Mouse (Mus musculus) limb, embryonic 10.5 days (tissue): ENCODE measurements at regions not wholly inside any gene's neighbourhood (a gene's known extent, or its start where the extent isn't known, plus 50 kb on each side); places are given as distances from the start of the nearest gene placed in this dataset.
A peak's percentile ranks its signal among the peaks of the same experiment; 100 is the strongest.

Experiments
- DNase-seq: peaks from one replicate; pipeline ENCODE4 v3.0.0-alpha.2; 2017; ENCODE audit warnings: low spot score
- H3K27ac ChIP-seq: fragments of 300-500 bp; sonication (generic); 2 replicates; pipeline ENCODE4 v1.5.1; 2016; ENCODE audit warnings: mild to moderate bottlenecking
- H3K27me3 ChIP-seq: fragments of 300-500 bp; sonication (generic); 2 replicates; pipeline ENCODE4 v1.6.1; 2016; ENCODE audit warnings: low read depth, mild to moderate bottlenecking; ENCODE audit not compliant: poor library complexity, severe bottlenecking
- H3K36me3 ChIP-seq: fragments of 300-500 bp; sonication (generic); 2 replicates; pipeline ENCODE4 v1.6.1; 2016; ENCODE audit warnings: mild to moderate bottlenecking, moderate library complexity
- H3K4me1 ChIP-seq: fragments of 300-500 bp; sonication (generic); 2 replicates; pipeline ENCODE4 v1.6.1; 2016
- H3K4me3 ChIP-seq: fragments of 300-500 bp; sonication (generic); 2 replicates; pipeline ENCODE4 v1.5.1; 2016; ENCODE audit warnings: mild to moderate bottlenecking, moderate library complexity
- H3K9me3 ChIP-seq: fragments of 300-500 bp; sonication (generic); replicated peaks from 2 replicates; pipeline ENCODE4 v1.6.1; 2016; ENCODE audit warnings: mild to moderate bottlenecking
- WGBS: fragments of 180-500 bp; shearing (Covaris S2); methylation state at CpG from one replicate; pipeline ENCODE4 v1.1.7; 2016; 5-methylcytosine and 5-hydroxymethylcytosine counted together

GRCm38 (mm10) chr1:75791509-75791908 is 245.4 kb downstream of the Slc4a3 start:
- Histone ChIP-seq H3K36me3 (no peaks in the 10 kb centered on the region), H3K4me1 (peaks cover 19% of the 10 kb centered on the region), H3K27me3 (no peaks in the 10 kb centered on the region), H3K4me3 (no peak overlapping the region), H3K9me3 (no peaks in the 10 kb centered on the region), H3K27ac (no peak overlapping the region)
- WGBS: 87% methylated on average over 1 of the region's 1 CpGs
- DNase-seq: no peak

DNA sequence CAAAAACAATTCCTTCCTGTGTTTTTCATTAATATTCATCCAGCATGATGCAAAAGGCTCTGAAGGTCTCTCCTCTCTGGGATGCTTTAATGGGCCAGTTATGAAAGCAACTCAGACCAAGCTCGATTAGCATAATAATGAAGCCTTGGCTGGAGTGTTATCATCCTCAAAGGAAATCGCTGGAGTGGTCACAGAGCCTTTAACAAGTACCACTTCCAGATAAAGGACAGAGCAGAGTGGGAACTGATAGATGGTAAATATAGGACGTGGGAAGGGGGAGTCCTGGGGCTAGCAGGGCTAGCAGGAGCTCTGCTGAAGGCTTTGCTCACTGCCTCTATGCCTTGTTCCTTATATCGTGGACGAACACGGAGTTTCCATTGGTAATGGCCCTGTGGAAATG is 251.7 kb downstream of the Slc4a3 start:
- WGBS: 68% methylated on average over 6 of the region's 6 CpGs
- Histone ChIP-seq H3K27me3 (no peaks in the 10 kb centered on the region), H3K36me3 (no peaks in the 10 kb centered on the region), H3K4me1 (peaks cover 16% of the 10 kb centered on the region), H3K4me3 (no peak overlapping the region), H3K9me3 (no peaks in the 10 kb centered on the region), H3K27ac (no peak overlapping the region)
- no peak for DNase-seq

DNA sequence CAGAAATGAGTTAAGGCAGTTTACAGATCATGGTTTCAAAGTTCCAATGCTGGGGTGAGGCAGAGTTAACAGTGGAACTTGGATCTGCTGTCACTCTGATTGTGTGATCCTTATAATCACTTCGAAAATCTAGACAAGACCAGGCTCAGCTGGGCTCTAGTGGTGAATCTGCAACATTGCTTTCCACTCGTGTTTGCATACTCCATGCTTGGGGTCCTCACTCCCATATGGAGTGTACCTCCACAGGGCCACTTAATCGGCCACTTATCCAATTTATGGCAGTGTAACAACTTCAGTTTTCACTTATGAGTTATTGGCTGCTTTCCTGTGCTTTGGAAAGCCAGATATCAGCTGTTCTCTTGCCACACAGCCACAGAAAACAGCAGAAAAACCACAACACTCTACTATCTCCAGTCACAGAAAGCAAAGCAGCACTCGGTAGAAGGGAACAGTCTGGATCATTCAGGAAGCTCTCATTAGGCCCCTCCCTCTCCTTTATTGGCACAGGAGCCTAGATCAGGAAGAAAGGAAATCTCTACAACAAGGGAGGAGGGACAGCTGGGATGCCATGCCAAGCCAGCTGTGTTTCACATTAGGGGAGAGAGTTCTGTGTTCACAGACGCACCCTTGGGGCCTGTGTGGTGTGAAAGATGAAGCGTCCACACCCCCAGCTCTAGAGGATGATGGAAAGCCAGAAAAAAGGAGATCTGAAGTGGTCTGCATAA is 252.5 kb downstream of the Slc4a3 start:
- no peak for DNase-seq
- peak overlapping the region; percentile 61 for H3K27ac ChIP-seq
- WGBS: 75% methylated on average over 6 of the region's 6 CpGs

GRCm38 (mm10) chr1:75804473-75804872 is 258.4 kb downstream of the Slc4a3 start:
- WGBS: 41% methylated on average over 2 of the region's 2 CpGs
- no peak for DNase-seq
- H3K9me3 ChIP-seq: no peaks in the 10 kb centered on the region
- H3K27me3 ChIP-seq: no peaks in the 10 kb centered on the region
- no peak overlapping the region for H3K4me3 ChIP-seq
- H3K4me1 ChIP-seq: peaks cover 31% of the 10 kb centered on the region
- H3K27ac ChIP-seq: peak overlapping the region; percentile 30; the same call in 1 of the 2 replicates
- H3K36me3 ChIP-seq: no peaks in the 10 kb centered on the region

More for the DNA sequence above, 252.5 kb downstream of the Slc4a3 start:
- H3K9me3 ChIP-seq: no peaks in the 10 kb centered on the region
- H3K27me3 ChIP-seq: no peaks in the 10 kb centered on the region
- H3K4me3 ChIP-seq: no peak overlapping the region
- peaks cover 23% of the 10 kb centered on the region for H3K4me1 ChIP-seq
- no peaks in the 10 kb centered on the region for H3K36me3 ChIP-seq

DNA sequence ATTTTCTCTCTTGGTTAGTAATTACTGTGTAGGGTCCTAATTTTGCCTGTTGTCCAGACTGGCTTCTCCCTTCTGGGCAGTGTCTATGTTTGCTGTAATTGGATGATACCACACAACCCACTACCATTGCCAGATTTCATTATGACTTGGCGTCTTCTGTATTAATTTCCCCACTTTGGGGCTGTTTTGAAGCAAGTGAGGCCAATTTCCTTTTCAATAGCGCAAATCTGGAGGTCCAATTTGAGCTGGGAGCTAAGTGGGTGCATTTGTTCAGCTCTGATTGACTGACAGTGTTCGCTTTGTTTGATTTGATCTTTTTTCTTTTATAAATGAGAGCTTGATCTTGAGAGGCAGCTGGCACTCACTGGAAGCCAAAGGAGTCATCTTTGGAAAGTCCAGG is 266.4 kb downstream of the Slc4a3 start:
- DNase-seq: no peak
- Histone ChIP-seq H3K27ac (no peak overlapping the region), H3K9me3 (no peaks in the 10 kb centered on the region), H3K4me1 (0 out of 2 replicates have a peak, but pooled peaks cover 5% of the 10 kb centered on the region), H3K27me3 (no peaks in the 10 kb centered on the region), H3K36me3 (no peaks in the 10 kb centered on the region), H3K4me3 (no peak overlapping the region)
- 87% methylated on average over 3 of the region's 3 CpGs for WGBS

DNA sequence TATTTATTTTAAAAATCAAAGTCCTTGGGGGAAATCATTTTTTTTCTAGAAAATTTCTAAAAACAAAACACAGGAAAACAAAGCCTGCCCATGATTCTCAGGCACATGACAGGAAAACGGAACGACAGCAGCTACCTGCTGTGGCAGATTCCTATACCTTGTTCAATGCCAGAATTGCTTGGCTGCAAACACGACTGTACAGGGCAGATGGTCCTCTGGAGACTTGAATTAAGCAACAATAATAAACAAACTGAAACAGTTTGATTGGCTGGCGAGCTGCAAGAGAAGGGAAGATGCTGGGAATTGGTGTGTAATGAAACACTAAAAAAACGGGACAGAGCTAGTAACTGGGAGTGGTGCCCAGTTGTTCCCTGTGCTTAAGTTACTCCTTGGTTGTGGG is 280.1 kb downstream of the Slc4a3 start:
- Histone ChIP-seq H3K27me3 (no peaks in the 10 kb centered on the region), H3K27ac (no peak overlapping the region), H3K9me3 (no peaks in the 10 kb centered on the region), H3K4me3 (no peak overlapping the region), H3K4me1 (peaks cover 7% of the 10 kb centered on the region; the same call in 1 of the 2 replicates), H3K36me3 (no peaks in the 10 kb centered on the region)
- 72% methylated on average over 5 of the region's 5 CpGs for WGBS
- no peak for DNase-seq

DNA sequence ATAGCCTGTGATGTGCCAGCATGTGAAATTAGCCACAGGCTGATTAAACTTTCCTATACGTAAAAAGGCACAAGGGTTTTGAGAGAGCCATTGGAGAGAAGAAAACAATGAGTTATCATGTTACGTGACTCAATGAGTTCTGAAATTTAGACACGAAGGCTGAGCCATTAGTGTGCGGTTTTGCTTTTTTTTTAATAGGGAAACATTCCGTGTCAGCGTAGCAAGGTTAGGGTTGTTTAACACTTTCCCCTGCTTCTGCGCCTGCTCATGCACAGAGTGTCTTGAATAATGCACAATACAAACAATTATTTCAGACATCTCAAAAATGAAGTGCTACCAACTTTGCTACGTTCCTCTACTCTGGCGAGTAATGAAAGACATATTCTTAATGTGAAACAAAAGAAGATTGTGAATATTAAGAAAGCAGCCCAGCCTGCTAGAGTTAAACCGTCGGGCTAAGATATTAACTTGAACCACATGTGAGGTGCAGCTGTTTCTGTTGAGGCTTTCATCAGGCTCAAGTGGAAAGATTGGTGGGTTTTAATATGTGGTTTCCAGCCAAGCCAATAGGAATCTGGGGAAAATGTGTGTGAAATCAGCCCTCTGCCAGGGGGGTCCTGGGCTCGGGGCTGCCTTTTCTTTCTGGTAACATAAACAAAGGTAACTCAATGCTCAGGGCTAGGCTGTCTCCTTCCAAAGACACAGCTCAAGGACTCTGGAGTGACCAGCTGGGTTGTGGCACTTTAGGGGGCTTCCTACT is 287.2 kb downstream of the Slc4a3 start:
- Histone ChIP-seq H3K36me3 (no peaks in the 10 kb centered on the region), H3K27ac (peak overlapping the region; percentile 87), H3K4me3 (peak overlapping the region; percentile 11; the same call in 1 of the 2 replicates), H3K27me3 (no peaks in the 10 kb centered on the region), H3K4me1 (peaks cover 34% of the 10 kb centered on the region), H3K9me3 (no peaks in the 10 kb centered on the region)
- 28% methylated on average over 12 of the region's 12 CpGs for WGBS
- DNase-seq: peak; percentile 80

DNA sequence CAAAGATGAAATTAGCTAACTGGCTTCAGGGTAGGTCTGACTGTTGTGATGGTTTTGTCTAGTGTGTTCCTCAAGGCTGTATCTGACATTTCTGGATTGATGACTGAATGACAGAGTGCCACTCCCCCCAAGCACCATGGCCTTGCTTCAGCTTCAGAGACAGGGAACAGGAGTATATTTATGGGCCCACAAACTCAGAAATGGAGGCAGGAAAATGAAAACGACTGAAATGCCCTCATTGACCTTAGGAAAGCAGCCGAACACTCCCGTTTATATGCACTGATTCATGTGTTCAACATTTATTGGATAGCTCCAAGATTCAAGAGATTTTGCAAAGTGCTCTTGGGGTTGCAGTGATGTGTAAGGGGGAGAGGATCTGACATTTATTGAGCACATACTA is 288.3 kb downstream of the Slc4a3 start:
- 50% methylated on average over 3 of the region's 3 CpGs for WGBS
- peaks cover 30% of the 10 kb centered on the region for H3K4me1 ChIP-seq
- H3K27me3 ChIP-seq: no peaks in the 10 kb centered on the region
- no peak for DNase-seq
- H3K4me3 ChIP-seq: no peak overlapping the region
- no peaks in the 10 kb centered on the region for H3K9me3 ChIP-seq
- H3K27ac ChIP-seq: peak overlapping the region; percentile 87
- H3K36me3 ChIP-seq: no peaks in the 10 kb centered on the region

DNA sequence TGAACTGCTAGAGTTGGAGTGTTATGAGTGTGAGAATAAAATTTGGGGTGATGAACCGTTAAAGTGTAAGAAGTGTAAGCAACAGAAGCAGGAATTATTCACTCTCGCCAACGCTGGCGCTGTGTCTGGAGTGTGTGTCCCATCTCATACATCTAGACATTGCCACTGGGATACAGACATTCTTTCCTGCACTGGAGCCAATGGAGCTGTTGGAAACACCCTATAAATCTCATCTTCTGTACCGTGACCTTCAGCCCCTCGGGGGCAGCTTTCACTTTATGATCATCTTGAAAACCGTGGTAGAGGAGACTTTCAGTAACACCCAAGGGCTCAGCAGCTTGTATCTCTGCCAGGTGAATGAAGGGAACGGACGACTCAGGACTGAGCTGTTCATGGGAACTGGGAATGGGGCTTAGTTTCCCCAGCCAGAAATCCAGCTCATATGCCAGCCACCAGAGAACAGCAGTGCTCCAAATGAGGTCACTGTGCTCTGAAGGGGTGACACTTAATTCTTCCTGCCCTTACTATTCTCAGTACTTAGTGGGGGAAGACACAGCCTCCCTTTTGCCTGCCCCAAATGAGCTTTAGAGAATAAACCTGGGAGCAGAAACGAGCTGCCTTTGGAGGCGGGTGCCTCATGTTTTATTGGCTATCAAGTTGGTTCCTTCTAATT is 293.6 kb downstream of the Slc4a3 start:
- Histone ChIP-seq H3K4me1 (peaks cover 50% of the 10 kb centered on the region), H3K9me3 (no peaks in the 10 kb centered on the region), H3K36me3 (no peaks in the 10 kb centered on the region), H3K27ac (peak overlapping the region; percentile 77), H3K27me3 (no peaks in the 10 kb centered on the region), H3K4me3 (no peak overlapping the region)
- 59% methylated on average over 11 of the region's 11 CpGs for WGBS
- DNase-seq: peak; percentile 32

- Histone ChIP-seq H3K36me3 (no peaks in the 10 kb centered on the region), H3K4me3 (no peak overlapping the region), H3K4me1 (peaks cover 57% of the 10 kb centered on the region), H3K9me3 (no peaks in the 10 kb centered on the region), H3K27ac (0 out of 2 replicates have a peak overlapping the region, but pooled peaks have one; percentile 43), H3K27me3 (no peaks in the 10 kb centered on the region)
- no peak for DNase-seq
- 88% methylated on average over 4 of the region's 4 CpGs for WGBS
These were observed 296.3 kb downstream of the Slc4a3 start for GRCm38 (mm10) chr1:75842396-75842795.

DNA sequence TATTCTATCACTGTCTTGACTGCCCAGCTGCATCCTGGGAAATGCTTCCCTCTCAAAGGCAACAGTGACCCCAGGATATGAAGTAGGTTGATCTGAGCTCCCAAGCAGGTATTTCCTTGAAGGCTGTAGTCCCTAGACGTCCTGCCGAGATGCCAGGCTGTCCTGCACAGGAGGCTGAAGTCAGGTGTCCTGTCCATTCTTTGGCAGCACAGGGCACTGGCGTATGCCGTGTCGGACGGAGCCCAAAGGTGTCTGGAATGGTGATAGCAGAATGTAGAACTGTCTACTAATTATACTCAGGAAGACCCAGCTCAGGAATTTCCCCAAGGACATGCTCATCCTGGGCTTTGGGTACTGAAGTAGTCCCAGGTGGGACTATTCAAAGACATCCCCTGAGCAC is 297.3 kb downstream of the Slc4a3 start:
- Histone ChIP-seq H3K36me3 (no peaks in the 10 kb centered on the region), H3K27ac (0 out of 2 replicates have a peak overlapping the region, but pooled peaks have one; percentile 82), H3K4me3 (no peak overlapping the region), H3K27me3 (no peaks in the 10 kb centered on the region; the same call in 1 of the 2 replicates), H3K4me1 (peaks cover 62% of the 10 kb centered on the region), H3K9me3 (no peaks in the 10 kb centered on the region)
- WGBS: 90% methylated on average over 6 of the region's 6 CpGs
- peak; percentile 19 for DNase-seq

DNA sequence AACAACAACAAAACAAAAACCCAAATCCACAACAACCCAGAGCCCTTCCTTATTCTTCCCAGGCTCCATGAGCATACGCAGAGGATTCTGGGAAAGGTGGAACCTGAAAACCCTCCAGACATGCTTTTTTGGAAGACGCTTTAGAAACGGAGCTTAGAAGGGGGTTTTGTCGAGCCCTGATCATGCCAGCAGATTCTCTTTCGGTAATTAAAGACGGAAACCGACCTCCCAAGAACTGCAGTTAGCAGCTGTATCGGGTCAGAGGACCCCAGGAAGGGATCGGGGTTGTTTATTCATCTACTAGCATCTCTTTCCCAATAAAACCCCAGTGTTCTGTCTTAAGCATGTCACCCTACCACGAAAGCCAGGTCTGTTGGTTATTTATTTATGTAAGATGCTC is 298.1 kb downstream of the Slc4a3 start:
- no peak overlapping the region for H3K4me3 ChIP-seq
- no peak for DNase-seq
- H3K9me3 ChIP-seq: no peaks in the 10 kb centered on the region
- H3K4me1 ChIP-seq: peaks cover 61% of the 10 kb centered on the region
- H3K27ac ChIP-seq: peak overlapping the region; percentile 82
- WGBS: 62% methylated on average over 10 of the region's 10 CpGs
- no peaks in the 10 kb centered on the region for H3K36me3 ChIP-seq
- no peaks in the 10 kb centered on the region; the same call in 1 of the 2 replicates for H3K27me3 ChIP-seq

DNA sequence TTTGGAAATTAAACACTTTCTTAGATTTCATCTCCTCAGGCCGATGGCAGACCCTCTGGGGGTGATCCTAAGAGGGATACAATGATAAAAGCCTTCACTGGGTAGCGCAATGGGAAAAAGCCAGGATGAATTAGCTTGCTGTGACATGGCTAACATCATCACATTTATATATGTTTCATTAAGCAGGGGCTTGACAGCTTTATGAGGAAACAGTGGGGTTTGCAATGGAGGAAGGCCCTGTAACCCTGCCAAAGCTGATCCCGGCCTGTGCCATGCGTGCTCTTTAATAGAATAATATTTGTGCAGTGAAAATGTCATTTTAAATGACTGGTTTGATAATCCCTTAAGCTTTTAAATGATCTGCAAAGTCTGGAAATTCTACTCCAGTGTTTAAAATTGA is 298.5 kb downstream of the Slc4a3 start:
- H3K4me3 ChIP-seq: no peak overlapping the region
- peaks cover 57% of the 10 kb centered on the region for H3K4me1 ChIP-seq
- WGBS: 50% methylated on average over 4 of the region's 4 CpGs
- H3K27me3 ChIP-seq: no peaks in the 10 kb centered on the region; the same call in 1 of the 2 replicates
- no peaks in the 10 kb centered on the region for H3K9me3 ChIP-seq
- H3K27ac ChIP-seq: peak overlapping the region; percentile 82
- no peaks in the 10 kb centered on the region for H3K36me3 ChIP-seq
- no peak for DNase-seq
